Mouse (Mus musculus) kidney, adult 2 months (tissue): ENCODE measurements around the gene Zfyve1. TPM values are rescaled to one million over a fixed set of nuclear protein-coding genes. Genes with fewer than 3 reads are reported as not detected.
A peak's percentile ranks its signal among the peaks of the same experiment; 100 is the strongest.
"Not testable (repeated sequence)": the region's sequence is repeated elsewhere in the genome, so short reads cannot be mapped to it uniquely, and the experiment has no call there.

Source experiments
- DNase-seq: peaks from one replicate; pipeline ENCODE4 v3.0.0; 2021
- H3K27ac ChIP-seq: fragments of 200-500 bp; 2 replicates; pipeline ENCODE4 v1.5.1; 2012; ENCODE audit warnings: low read depth, low read length, control low read depth, inconsistent platforms; ENCODE audit not compliant: insufficient read depth
- H3K27me3 ChIP-seq: fragments of 200-500 bp; replicated peaks from 2 replicates; pipeline ENCODE4 v1.6.1; 2012; ENCODE audit warnings: mild to moderate bottlenecking, moderate library complexity, low read length, inconsistent platforms; ENCODE audit not compliant: control insufficient read depth, insufficient read depth
- H3K36me3 ChIP-seq: fragments of 200-500 bp; 2 replicates; pipeline ENCODE4 v1.6.1; 2012; ENCODE audit warnings: mild to moderate bottlenecking, moderate library complexity, low read length, inconsistent platforms; ENCODE audit not compliant: control insufficient read depth, insufficient read depth
- H3K4me1 ChIP-seq: fragments of 200-500 bp; 2 replicates; pipeline ENCODE4 v1.6.1; 2011; ENCODE audit warnings: low read length; ENCODE audit not compliant: control insufficient read depth, insufficient read depth
- H3K4me3 ChIP-seq: fragments of 200-500 bp; 2 replicates; pipeline ENCODE4 v1.5.1; 2011; ENCODE audit warnings: mild to moderate bottlenecking, low read depth, low read length, control low read depth; ENCODE audit not compliant: insufficient read depth
- CTCF ChIP-seq: fragments of 200-500 bp; conservative IDR thresholded peaks from 2 replicates; pipeline ENCODE4 v1.5.1; 2011; ENCODE audit warnings: low read depth, mild to moderate bottlenecking, control low read depth, low read length, moderate library complexity, mixed read lengths; ENCODE audit not compliant: insufficient read depth, insufficient read length
- POLR2A ChIP-seq: fragments of 200-500 bp; IDR thresholded peaks from one replicate; pipeline ENCODE4 v1.6.1; 2011; ENCODE audit warnings: low read depth, low read length, control low read depth
- WGBS: fragments of 180-500 bp; shearing (Covaris S2); methylation state at CpG from one replicate; pipeline ENCODE4 v1.1.7; 2018; 5-methylcytosine and 5-hydroxymethylcytosine counted together
- polyA plus RNA-seq: library from polyadenylated mRNA; depleted of rRNA; stranded (reverse); fragments of >200 nt; gene quantifications from 2 replicates; pipeline ENCODE4 v1.2.3, GENCODE M21; 2012; rRNA removed

The Zfyve1 gene
- 29.0 and 32.0 TPM in 2 replicates for polyA plus RNA-seq

DNA sequence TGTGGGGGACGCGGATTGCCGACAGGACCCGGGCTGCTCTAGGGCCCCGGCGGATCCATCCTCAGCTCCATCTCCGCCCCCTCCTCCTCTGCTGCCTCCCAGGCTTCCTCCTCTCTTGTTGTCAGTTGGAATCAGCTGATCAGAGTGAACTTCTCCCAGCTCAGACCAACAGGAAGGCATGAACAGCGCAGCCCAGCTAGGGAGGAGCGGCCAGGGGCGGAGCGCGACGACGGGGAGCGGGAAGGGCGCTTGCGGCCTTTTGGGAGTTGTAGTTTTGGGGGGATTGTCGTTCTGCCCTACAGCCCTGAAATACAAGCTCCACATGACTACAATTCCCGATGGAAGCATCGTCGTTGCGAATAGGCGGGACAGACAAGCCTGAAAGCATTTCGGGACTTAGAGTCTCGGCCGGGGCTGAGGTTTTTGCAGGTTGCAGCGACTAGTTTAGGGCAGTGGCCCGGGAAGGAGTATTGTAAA is at the start of gene Zfyve1:
TSS of gene Zfyve1 (minus strand) at position 198 of the 477 bp plus-strand sequence.
- Histone ChIP-seq H3K4me1 (0 out of 2 replicates have a peak, but pooled peaks cover 2% of the 10 kb centered on the region), H3K27me3 (no peaks in the 10 kb centered on the region), H3K36me3 (no peaks in the 10 kb centered on the region; the same call in 1 of the 2 replicates), H3K4me3 (peak within 1 kb of the TSS; percentile 93), H3K27ac (peak within 1 kb of the TSS; percentile 74)
- no peak for TF ChIP-seq CTCF
- TF ChIP-seq POLR2A: peak; percentile 66
- 1% methylated on average over 28 of the region's 28 CpGs for WGBS
- peak; percentile 98 for DNase-seq

DNA sequence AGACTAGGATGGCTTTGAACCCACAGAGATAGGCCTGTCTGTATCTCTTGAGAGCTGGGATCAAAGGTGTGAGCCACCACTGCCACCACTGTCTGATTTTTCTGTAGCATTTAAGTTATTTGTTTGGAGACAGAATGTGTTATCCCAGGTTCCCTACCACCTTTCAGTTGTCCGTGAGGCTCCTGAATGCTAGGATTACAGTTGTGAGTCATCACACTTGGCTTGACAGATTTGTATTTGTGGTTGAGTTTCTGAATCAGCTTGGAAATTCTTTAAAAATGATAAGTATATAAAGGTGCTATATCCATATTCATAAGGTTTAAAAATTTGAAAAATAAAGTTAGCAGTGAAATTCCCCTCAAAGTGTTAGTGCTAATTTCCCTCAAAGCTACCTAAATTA is 46.1 kb upstream of the Zfyve1 start:
- TF ChIP-seq CTCF (no peak), POLR2A (no peak)
- Histone ChIP-seq H3K4me3 (no peak overlapping the region), H3K27me3 (no peaks in the 10 kb centered on the region), H3K36me3 (peaks cover 7% of the 10 kb centered on the region), H3K27ac (no peak overlapping the region), H3K4me1 (no peaks in the 10 kb centered on the region)
- no peak for DNase-seq
- 80% methylated on average over 1 of the region's 1 CpGs for WGBS

DNA sequence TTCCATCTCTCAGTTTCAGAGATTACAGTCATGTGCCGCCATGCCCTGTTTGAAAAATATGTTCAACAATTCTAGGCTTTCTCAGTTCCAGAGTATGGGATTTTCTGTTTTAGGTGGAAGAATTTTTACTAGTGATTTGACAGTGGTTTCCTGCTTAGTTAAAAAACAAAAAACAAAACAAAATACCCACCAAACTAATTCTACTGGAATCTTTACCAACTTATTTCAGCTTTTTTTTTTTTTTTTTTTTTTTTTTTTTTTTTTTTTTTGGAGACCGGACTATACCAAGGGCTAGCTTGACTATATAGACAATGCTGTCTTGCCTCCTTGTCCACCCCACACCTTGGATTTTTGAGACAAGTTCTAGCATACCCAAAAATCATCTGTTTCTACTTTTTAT is 44.2 kb upstream of the Zfyve1 start:
- Histone ChIP-seq H3K4me3 (no peak overlapping the region), H3K27me3 (no peaks in the 10 kb centered on the region), H3K27ac (no peak overlapping the region), H3K4me1 (no peaks in the 10 kb centered on the region), H3K36me3 (peaks cover 5% of the 10 kb centered on the region)
- DNase-seq: no peak
- TF ChIP-seq CTCF: no peak
- 87% methylated on average over 2 of the region's 2 CpGs for WGBS

DNA sequence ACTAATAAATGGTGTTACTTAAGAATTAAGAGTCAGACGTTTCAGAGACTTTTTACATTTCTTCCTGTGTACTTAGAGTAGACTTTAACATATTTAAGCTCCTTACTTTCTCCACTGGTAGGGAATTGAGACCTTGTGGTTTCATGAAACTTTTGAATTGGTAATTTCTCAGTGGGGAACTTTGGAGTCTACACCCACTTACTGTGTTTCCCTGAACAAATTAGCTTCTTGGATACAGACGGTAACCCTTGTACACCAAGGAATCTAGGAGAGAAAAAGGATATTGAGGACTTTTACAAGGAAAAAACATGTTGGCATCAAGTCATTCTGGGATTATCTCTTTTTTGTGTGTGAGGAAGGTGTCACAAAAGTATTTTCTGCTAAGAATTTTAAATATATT is 36.8 kb upstream of the Zfyve1 start:
- H3K4me3 ChIP-seq: no peak overlapping the region
- 20% methylated on average over 2 of the region's 2 CpGs for WGBS
- H3K4me1 ChIP-seq: no peaks in the 10 kb centered on the region
- no peaks in the 10 kb centered on the region for H3K27me3 ChIP-seq
- no peaks in the 10 kb centered on the region for H3K36me3 ChIP-seq
- no peak for TF ChIP-seq CTCF
- no peak for TF ChIP-seq POLR2A
- H3K27ac ChIP-seq: no peak overlapping the region
- DNase-seq: peak; percentile 23

DNA sequence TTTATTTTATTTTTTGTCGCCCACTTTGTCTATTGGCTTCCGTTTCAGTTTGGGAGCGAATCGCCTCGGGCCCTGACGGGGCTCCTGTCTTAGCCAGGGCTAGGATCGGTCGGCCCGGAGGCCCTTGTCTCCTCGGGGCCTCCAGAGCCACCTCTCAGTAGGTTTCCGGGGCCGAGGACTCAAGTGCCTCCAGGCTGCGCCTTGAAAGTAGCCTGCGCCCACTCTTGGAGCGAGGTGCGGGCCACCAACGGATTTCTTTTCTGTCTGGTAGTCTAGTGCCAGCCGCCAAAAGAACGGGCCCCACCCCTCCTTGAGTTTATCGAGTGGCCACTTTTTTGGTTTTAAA is 35.6 kb upstream of the Zfyve1 start:
- 0% methylated on average over 20 of the region's 20 CpGs for WGBS
- peak; percentile 40 for DNase-seq
- Histone ChIP-seq H3K36me3 (no peaks in the 10 kb centered on the region), H3K4me3 (peak overlapping the region; percentile 99), H3K27ac (peak overlapping the region; percentile 85), H3K4me1 (no peaks in the 10 kb centered on the region), H3K27me3 (no peaks in the 10 kb centered on the region)
- TF ChIP-seq POLR2A (no peak), CTCF (no peak)

DNA sequence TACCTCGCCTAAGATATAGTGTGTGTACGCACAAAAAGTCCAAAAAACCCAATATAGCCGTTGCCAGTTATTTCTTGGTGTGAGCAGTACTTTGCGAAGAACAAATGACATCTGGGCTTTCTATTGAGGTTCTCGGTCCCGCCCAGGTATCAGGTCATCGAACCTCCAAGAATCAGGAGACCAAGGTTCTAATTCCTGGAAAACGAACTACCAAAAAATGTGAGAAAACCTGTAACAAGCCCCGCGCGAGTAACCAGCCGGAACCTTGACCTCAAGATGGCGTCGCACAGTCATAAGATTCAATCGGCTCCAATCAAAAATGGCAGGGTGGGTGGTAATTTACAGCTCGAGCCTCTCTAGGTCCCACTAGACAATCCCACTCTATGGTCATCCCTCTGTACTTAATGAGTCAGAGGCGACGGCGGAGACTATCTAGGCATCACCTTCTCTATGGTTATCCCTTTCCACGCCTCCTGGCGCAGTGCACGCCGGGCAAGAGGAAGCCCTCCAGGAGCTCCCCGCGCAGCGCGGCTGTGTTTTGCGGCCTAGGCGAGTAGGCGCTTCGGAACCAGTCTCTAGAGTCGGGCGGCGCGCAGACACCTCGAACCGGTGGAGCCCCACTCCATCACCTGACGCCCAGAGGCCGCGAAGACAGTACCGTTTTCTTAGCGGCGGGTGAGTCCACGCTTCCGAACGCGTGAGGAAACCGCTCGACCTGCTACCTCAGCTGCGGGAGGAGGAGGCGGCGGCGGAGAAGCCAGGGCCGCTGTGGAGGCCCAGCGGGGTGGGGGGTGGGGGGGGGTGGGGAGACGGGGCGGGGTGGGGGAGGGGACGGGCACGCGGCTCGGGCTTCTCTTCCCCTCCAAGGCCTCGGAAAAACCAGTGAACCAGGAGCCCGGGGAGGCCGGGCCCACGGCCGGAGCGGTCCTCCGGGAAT is 35.0 kb upstream of the Zfyve1 start:
- WGBS: under 1% methylated on average over 63 of the region's 68 CpGs
- TF ChIP-seq CTCF (no peak), POLR2A (peak; percentile 73)
- Histone ChIP-seq H3K4me1 (no peaks in the 10 kb centered on the region), H3K4me3 (peak overlapping the region; percentile 99), H3K27ac (peak overlapping the region; percentile 99), H3K36me3 (no peaks in the 10 kb centered on the region), H3K27me3 (no peaks in the 10 kb centered on the region)
- DNase-seq: peak; percentile 99

DNA sequence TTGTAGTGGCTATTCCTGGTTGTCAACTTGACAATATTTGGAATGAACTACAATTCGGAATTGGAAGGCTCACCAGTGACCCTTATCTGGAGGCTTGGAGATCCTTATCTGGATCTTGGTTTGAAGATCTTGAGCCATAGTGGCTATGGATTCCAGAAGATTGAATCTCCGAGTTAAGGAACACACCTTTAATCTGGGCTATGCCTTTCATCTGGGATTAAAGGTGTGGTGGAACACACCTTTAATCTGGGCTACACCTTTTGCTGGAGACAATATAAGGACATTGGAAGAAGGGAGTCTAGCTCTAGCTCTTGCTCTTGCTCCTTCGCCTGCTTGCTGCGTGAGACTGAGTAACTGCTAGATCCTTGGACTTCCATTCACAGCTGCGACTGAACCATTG is 33.9 kb upstream of the Zfyve1 start, which contains the start of gene Rbm25:
TSS of gene Rbm25 (plus strand) at position 301 of the 400 bp plus-strand sequence.
- peak within 1 kb of the TSS; percentile 97 for H3K27ac ChIP-seq
- H3K4me3 ChIP-seq: peak within 1 kb of the TSS; percentile 99
- not testable (repeated sequence) for H3K36me3 ChIP-seq, H3K27me3 ChIP-seq, DNase-seq, H3K4me1 ChIP-seq
- WGBS: no CpG with 5 or more reads among the region's 5 CpGs
